Mouse (Mus musculus) heart, embryonic 15.5 days (tissue): ENCODE data around the gene Fam162b. TPM values are rescaled to one million over a fixed set of nuclear protein-coding genes. Genes with fewer than 3 reads are reported as not detected.

Source experiments
- ATAC-seq: fragments of 200-750 bp; cut with Nextera tagmentation; replicated peaks from 2 replicates; pipeline ENCODE4 v1.8.0; 2017; ENCODE audit warnings: low read depth, moderate TSS enrichment; ENCODE audit not compliant: insufficient number of reproducible peaks, insufficient read depth, low FRiP score
- H3K27ac ChIP-seq: fragments of 300-500 bp; sonication (generic); 2 replicates; pipeline ENCODE4 v1.5.1; 2015; ENCODE audit warnings: mild to moderate bottlenecking, inconsistent platforms
- H3K27me3 ChIP-seq: fragments of 300-500 bp; sonication (generic); 2 replicates; pipeline ENCODE4 v1.6.1; 2015; ENCODE audit warnings: inconsistent platforms
- H3K36me3 ChIP-seq: fragments of 300-500 bp; sonication (generic); 2 replicates; pipeline ENCODE4 v1.6.1; 2015; ENCODE audit warnings: mild to moderate bottlenecking, inconsistent platforms
- H3K4me1 ChIP-seq: fragments of 300-500 bp; sonication (generic); replicated peaks from 2 replicates; pipeline ENCODE4 v1.6.1; 2015; ENCODE audit warnings: inconsistent platforms
- H3K4me2 ChIP-seq: fragments of 300-500 bp; sonication (generic); 2 replicates; pipeline ENCODE4 v1.6.1; 2015; ENCODE audit warnings: inconsistent platforms, mild to moderate bottlenecking, moderate library complexity
- H3K4me3 ChIP-seq: fragments of 300-500 bp; sonication (generic); 2 replicates; pipeline ENCODE4 v1.5.1; 2015; ENCODE audit warnings: mild to moderate bottlenecking, inconsistent platforms
- H3K9ac ChIP-seq: fragments of 300-500 bp; sonication (generic); 2 replicates; pipeline ENCODE4 v1.6.1; 2015; ENCODE audit warnings: mild to moderate bottlenecking, inconsistent platforms
- H3K9me3 ChIP-seq: fragments of 300-500 bp; sonication (generic); replicated peaks from 2 replicates; pipeline ENCODE4 v1.6.1; 2016; ENCODE audit warnings: inconsistent platforms
- WGBS: fragments of 180-500 bp; shearing (Covaris S2); methylation state at CpG from one replicate; pipeline ENCODE4 v1.1.7; 2015; ENCODE audit warnings: mixed read lengths; 5-methylcytosine and 5-hydroxymethylcytosine counted together
- polyA plus RNA-seq: library from polyadenylated mRNA; unstranded; fragments of >200 nt; fragmentation: Nextera tagmentation; extraction: Ambion mirVana; gene quantifications from 2 replicates; pipeline ENCODE4 v1.2.1, GENCODE M21; 2015

Fam162b gene
- 0.96 and 1.8 TPM in 2 replicates for polyA plus RNA-seq

DNA sequence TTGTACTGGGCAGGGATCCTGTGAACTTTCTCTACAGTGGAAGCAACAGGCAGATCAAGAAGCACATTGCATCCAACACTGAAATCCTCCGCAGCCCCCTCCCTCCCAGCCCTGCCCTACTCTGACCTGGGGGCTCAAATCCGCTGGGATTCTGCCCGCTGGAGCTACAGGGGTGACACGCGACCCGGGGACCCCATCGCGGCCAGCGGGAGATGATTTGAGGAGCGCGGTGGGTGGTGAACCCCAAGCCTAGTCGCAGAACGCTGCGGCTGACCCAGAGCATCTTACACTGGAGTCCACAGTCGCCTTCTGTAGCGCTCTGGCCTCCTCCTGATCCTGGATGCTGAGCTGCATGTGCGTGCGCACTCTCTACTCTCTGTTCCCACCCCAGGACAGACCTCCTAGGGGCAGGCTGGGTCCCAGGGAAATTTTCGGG, at the start of gene Fam162b:
Gene Fam162b, minus strand, starts transcription at position 379 of the 436 bp plus-strand sequence.
- Histone ChIP-seq H3K36me3 (no peaks in the 10 kb centered on the region), H3K9ac (no peak within 1 kb of the TSS), H3K27me3 (peaks cover 16% of the 10 kb centered on the region; the same call in 1 of the 2 replicates), H3K4me2 (peak within 1 kb of the TSS; percentile 62), H3K9me3 (no peaks in the 10 kb centered on the region), H3K27ac (no peak within 1 kb of the TSS), H3K4me1 (peaks cover 6% of the 10 kb centered on the region; the same call in 1 of the 2 replicates), H3K4me3 (peak within 1 kb of the TSS; percentile 34)
- WGBS, result 5% methylated on average over 19 of the region's 19 CpGs
- ATAC-seq, result no peak

DNA sequence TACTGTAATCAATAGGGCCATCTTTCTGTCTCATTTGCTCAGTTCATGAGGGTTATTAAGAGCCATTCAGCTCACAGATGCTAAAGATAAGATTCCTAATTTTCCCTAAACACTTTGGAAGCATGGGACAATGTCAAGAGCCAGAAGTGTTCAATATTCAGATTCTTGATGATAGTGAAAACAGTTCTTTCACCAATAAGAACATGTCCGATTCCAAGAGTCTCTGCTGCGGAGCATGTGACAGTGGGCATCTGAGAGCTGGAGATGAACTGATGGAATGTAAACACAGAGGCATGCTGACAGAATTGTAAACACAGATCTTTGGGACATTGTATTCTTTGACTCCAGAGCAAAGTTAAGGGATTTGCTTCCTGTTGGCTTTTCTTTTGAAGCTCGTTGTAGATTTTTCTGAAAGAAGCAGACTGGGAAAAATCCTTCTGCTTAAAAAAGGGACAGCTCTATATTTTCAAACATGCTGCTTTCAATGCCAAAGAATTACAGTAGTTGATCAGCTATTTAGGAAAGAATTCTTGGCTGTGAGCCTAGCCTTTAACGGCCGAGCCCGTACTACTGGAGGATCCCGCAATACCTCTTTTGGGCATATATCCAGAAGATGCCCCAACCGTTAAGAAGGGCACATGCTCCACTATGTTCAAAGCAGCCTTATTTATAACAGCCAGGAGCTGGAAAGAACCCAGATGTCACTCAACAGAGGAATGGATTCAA, 41.3 kb upstream of the Fam162b start, which contains the start of gene Gprc6a:
Gene Gprc6a, minus strand, starts transcription at position 51 of the 726 bp plus-strand sequence.
- Histone ChIP-seq H3K9me3 (no peaks in the 10 kb centered on the region), H3K27ac (no peak within 1 kb of the TSS), H3K4me3 (no peak within 1 kb of the TSS), H3K36me3 (no peaks in the 10 kb centered on the region), H3K27me3 (no peaks in the 10 kb centered on the region), H3K9ac (no peak within 1 kb of the TSS), H3K4me2 (no peak within 1 kb of the TSS), H3K4me1 (no peaks in the 10 kb centered on the region)
- WGBS, result 43% methylated on average over 8 of the region's 8 CpGs
- no peak for ATAC-seq

DNA sequence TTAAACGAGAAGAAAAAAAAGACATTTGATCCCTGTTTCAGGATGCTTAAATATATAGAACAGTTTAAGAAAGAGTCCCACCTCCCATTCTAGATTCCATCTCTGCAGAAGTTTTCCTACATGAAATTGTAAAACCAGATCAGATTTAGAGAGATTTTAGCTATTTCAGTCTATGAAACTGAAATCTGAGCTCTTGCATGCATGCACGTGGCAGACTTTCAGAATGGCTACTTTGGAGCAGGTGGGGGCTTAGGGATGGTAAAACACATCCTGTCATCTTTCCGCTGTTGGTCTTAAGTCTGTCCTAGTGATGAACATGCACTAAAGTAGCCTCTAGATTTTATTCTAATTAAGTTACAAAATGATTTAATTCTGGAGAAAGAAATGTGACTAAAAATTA, 30.9 kb upstream of the Fam162b start:
- WGBS, result 76% methylated on average over 3 of the region's 3 CpGs

DNA sequence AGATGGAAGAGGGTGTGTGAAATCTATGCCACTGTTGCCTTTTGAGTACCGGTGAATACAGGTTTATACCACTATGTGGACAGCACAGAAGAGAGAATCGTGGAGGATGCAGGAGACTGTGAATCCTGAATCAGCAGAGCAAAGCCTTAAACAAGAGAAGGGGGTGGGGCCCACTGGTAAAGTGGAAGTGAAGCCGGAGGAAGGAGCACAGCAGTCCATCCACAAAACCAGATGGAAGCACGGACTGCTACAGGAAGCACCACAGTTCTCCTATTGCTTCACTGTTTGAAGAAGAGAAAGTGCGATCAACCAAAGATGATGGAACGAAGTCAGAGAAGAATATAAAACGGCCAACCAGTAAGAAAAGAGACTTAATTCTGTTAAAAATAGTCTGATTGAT, 29.8 kb upstream of the Fam162b start:
- H3K4me3 ChIP-seq, result no peak overlapping the region
- H3K27me3 ChIP-seq, result no peaks in the 10 kb centered on the region
- no peaks in the 10 kb centered on the region for H3K4me1 ChIP-seq
- H3K9ac ChIP-seq, result no peak overlapping the region
- H3K4me2 ChIP-seq, result no peak overlapping the region
- ATAC-seq, result no peak
- no peak overlapping the region for H3K27ac ChIP-seq
- H3K36me3 ChIP-seq, result no peaks in the 10 kb centered on the region
- 69% methylated on average over 7 of the region's 7 CpGs for WGBS
- H3K9me3 ChIP-seq, result no peaks in the 10 kb centered on the region

More for the DNA sequence above, 30.9 kb upstream of the Fam162b start:
- Histone ChIP-seq H3K36me3 (no peaks in the 10 kb centered on the region), H3K4me2 (no peak overlapping the region), H3K27ac (no peak overlapping the region), H3K27me3 (no peaks in the 10 kb centered on the region), H3K4me1 (no peaks in the 10 kb centered on the region), H3K4me3 (no peak overlapping the region), H3K9ac (no peak overlapping the region), H3K9me3 (no peaks in the 10 kb centered on the region)
- no peak for ATAC-seq

DNA sequence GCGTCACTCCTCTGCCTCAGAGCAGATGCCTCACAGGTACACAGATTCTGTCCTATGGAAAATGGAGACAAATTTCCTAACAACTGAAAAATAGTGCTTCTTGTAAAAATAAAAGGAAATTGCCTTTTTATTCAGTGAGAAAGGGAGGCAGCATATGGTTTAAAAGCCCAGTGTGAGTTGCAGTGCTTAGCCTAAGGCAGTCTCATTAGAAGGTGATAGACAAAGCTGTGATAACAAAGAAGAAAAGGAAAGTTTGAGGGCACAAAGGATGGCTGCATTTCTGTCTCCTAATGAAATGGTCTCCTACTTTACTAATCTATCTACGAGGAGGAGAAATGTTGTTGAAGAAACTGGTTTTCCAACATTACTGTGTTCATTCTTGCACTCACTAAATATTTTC, 28.2 kb upstream of the Fam162b start:
- 72% methylated on average over 2 of the region's 2 CpGs for WGBS
- Histone ChIP-seq H3K4me2 (no peak overlapping the region), H3K36me3 (no peaks in the 10 kb centered on the region)

DNA sequence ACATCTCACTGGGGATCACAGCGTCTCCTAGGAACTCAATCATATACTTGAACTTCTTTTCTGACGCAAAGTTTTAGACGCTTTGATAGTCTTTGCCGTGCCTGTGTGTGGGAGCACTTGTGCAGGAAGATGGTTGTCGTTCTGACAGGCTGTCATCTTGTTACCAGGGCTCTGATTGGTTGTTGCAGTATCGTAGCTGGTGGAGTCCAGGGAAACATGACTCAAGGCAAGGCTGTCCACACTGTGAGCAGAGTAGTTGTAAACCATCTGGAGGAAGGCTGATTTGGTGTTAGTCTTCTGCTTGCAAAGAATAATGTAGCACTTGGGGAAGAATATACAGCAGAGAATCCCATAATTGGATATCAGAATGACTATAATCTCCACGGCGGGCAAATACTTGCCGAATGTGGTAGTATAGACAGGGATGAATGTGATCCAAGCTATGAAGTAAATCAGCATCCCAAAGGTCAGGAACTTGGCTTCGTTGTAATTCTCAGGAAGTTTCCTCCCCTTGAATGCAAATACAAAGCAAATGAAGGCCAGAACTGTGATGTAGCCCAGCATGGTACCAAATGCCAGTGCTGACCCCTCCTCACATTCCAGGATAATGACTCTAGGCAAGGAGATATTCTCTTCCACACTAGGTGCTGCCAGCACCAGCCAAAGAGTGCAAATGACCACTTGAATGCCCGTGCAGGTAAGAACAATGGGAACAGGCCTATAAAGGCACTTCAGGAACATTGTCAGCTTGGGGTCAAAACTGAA, 24.7 kb upstream of the Fam162b start:
- Histone ChIP-seq H3K27me3 (no peaks in the 10 kb centered on the region), H3K9me3 (no peaks in the 10 kb centered on the region), H3K36me3 (no peaks in the 10 kb centered on the region), H3K4me3 (no peak overlapping the region), H3K4me1 (peaks cover 3% of the 10 kb centered on the region; the same call in 1 of the 2 replicates), H3K27ac (no peak overlapping the region), H3K4me2 (no peak overlapping the region), H3K9ac (no peak overlapping the region)
- no peak for ATAC-seq
- 65% methylated on average over 11 of the region's 11 CpGs for WGBS

More for the DNA sequence above, 28.2 kb upstream of the Fam162b start:
- Histone ChIP-seq H3K27ac (no peak overlapping the region), H3K4me1 (peaks cover 2% of the 10 kb centered on the region; the same call in 1 of the 2 replicates), H3K9me3 (no peaks in the 10 kb centered on the region), H3K4me3 (no peak overlapping the region), H3K27me3 (no peaks in the 10 kb centered on the region), H3K9ac (no peak overlapping the region)
- ATAC-seq, result no peak

DNA sequence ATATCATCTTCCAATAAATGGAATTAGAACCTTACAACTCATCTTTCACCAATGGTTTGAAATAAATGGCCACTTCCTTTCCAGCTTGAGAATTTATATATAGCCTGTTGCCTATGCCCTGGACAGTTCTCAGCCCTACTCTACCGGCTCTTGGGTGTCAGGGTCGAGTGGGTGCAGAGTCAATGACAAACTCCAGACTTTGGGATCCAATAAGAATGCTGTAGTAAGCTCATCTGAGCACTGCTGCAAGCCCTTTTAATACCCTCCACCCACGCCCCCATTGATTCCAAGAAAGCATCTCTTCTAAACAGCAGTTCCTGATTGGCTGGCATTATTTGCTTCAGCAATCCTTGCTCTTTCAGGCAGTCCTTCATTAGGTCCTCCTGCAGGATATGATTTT, 23.1 kb upstream of the Fam162b start:
- no peak overlapping the region for H3K4me3 ChIP-seq
- H3K27me3 ChIP-seq, result no peaks in the 10 kb centered on the region
- H3K36me3 ChIP-seq, result no peaks in the 10 kb centered on the region
- H3K4me1 ChIP-seq, result peaks cover 3% of the 10 kb centered on the region; the same call in 1 of the 2 replicates
- no peak overlapping the region for H3K4me2 ChIP-seq
- H3K9me3 ChIP-seq, result no peaks in the 10 kb centered on the region
- no peak overlapping the region for H3K9ac ChIP-seq
- no peak overlapping the region for H3K27ac ChIP-seq
- WGBS, result 44% methylated on average over 3 of the region's 3 CpGs
- no peak for ATAC-seq

DNA sequence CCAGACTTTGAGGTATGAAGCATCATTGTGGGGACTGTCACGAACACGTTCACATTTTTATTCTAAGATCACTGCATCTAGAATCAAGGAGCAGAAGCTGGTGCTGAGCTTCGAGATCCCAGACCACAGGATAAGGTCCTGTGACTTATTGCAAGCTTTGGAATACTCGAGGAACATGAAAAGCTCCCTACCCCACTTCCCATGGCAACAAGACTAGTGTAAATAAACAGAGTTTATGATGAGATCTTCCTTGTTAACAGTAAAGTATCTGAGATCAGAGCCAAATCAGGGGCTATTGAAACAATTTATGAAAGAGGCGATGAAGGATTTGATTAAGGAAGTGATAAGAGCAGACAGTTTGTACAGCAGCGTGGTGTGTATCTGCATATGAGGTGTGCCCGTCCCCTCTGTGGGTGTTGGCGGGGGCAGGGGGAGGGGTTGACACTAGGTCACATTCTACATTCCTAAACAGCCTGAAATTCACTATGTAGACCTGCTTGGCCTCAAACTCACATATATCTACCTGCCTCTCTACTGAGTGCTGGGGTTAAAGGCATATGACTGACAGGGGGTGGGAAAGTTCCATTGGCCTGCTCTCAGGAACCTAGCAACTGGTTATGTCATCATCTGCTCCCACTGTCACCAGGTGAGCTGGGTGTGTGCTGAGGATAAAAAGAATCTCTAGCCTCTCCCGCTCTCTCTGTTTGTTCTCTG, 21.8 kb upstream of the Fam162b start:
- Histone ChIP-seq H3K9me3 (no peaks in the 10 kb centered on the region), H3K9ac (no peak overlapping the region), H3K4me1 (peaks cover 3% of the 10 kb centered on the region; the same call in 1 of the 2 replicates), H3K27me3 (no peaks in the 10 kb centered on the region), H3K4me3 (no peak overlapping the region), H3K36me3 (no peaks in the 10 kb centered on the region), H3K27ac (no peak overlapping the region), H3K4me2 (no peak overlapping the region)
- ATAC-seq, result no peak
- 67% methylated on average over 9 of the region's 9 CpGs for WGBS

DNA sequence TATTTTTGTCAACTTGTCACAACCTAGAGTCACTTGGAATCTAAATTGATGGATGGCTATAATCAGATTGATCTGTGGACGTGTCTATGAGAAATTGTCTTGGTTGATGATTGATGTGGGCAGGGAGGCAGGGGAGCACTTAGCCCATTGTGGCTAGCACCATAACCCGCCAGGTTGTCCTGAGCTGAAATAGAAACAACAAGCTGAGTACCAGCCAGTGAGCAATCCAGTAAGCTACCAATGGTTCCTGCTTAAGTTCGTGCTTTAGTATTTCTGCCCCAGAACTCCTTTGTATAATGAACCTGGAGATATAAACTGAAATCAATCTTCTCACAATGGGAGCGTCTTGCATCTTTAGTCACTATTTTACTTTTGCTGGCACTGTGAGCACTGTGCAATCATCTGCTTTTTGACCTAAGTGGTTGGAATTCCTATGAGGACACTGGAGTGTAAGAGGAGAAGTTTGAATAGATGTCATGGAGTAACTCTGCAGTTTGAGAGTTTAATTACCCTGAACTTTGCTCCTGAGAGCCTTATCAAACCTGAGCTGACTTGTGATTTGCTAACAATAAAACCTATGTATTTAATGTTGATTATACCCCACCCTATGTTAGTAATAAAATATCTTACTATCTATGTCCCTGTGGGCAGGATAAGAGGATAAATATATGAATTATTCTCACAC, 19.6 kb upstream of the Fam162b start:
- Histone ChIP-seq H3K27me3 (no peaks in the 10 kb centered on the region), H3K4me1 (peaks cover 3% of the 10 kb centered on the region; the same call in 1 of the 2 replicates), H3K9me3 (no peaks in the 10 kb centered on the region), H3K4me2 (no peak overlapping the region), H3K36me3 (no peaks in the 10 kb centered on the region), H3K27ac (no peak overlapping the region), H3K9ac (no peak overlapping the region), H3K4me3 (no peak overlapping the region)
- WGBS, result 58% methylated on average over 4 of the region's 4 CpGs
- no peak for ATAC-seq

DNA sequence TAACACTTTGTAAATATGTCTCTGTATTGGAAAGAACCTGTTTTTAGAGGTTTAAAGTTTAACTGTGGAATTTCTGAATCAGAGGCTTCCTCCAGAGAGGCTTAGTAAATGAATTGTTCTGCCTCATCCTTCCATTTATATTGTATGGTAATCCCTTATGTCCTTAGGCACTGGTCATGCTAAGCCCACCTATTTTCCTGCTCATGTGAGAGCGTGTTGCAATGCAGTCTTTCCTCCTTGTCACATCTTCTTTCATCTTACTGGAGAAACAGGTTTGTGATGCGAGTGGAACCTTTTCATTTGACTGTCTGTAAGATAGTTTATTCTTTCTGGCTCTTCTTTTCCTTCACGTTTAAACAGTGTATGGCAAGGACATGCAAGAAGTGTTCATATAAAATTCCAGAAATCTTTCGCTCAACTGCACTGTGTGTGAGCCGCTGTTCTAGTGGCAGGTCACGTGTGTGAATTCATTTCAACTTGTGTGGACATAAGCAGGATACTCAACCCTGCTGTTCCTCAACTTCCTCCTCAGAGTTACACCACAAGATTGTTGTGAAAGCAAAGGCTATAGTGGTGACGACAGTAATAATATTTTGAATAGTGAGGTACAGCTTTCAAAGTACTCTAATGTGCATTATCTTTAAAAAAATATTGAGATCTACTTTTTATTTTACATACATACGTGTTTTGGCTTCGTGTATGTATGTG, 6.8 kb upstream of the Fam162b start:
- 76% methylated on average over 9 of the region's 9 CpGs for WGBS
- Histone ChIP-seq H3K27ac (no peak overlapping the region), H3K4me3 (no peak overlapping the region), H3K4me1 (no peaks in the 10 kb centered on the region), H3K4me2 (no peak overlapping the region), H3K27me3 (no peaks in the 10 kb centered on the region), H3K9me3 (no peaks in the 10 kb centered on the region), H3K36me3 (no peaks in the 10 kb centered on the region), H3K9ac (no peak overlapping the region)
- ATAC-seq, result no peak
